Mouse (Mus musculus): ENCODE data around the gene Gm17409.

- TF ChIP-seq CTCF (IDR thresholded peaks at IDR 0.05; ENCODE audit: low read depth, low read length) (no peak), POLR2A (IDR thresholded peaks at IDR 0.05; ENCODE audit: extremely low read depth, insufficient read depth, low read length) (no peak)
These were observed 24.0 kb downstream of the Gm17409 start for GRCm38 (mm10) chr2:58493685-58494635.
